Mouse (Mus musculus) frontal cortex, postnatal 10 days (tissue): ENCODE results near the gene Zfp775.
"Not testable (repeated sequence)": the region's sequence is repeated elsewhere in the genome, so short reads cannot be mapped to it uniquely, and the experiment has no call there.

Source experiments
- DNase-seq, 2 experiments: peaks; one replicate each; pipeline ENCODE4 v3.0.0; 2022; ENCODE audit warnings: low spot score in 2 of 2, mixed read lengths in 1 of 2

Gene Zfp775

GRCm38 (mm10) chr6:48591221-48591845, 10.5 kb upstream of the Zfp775 start:
- DNase-seq, result no peak

- no peak for DNase-seq
Observed at GRCm38 (mm10) chr6:48591871-48592270, 10.0 kb upstream of the Zfp775 start.

GRCm38 (mm10) chr6:48593158-48594042, 8.5 kb upstream of the Zfp775 start, which contains the start of the genes Repin1 and Gm44965:
Repin1 (plus strand) TSS chr6:48593883.
Gm44965 (plus strand) TSS chr6:48593941.
- DNase-seq, result peak; percentile 92 to 93

DNA sequence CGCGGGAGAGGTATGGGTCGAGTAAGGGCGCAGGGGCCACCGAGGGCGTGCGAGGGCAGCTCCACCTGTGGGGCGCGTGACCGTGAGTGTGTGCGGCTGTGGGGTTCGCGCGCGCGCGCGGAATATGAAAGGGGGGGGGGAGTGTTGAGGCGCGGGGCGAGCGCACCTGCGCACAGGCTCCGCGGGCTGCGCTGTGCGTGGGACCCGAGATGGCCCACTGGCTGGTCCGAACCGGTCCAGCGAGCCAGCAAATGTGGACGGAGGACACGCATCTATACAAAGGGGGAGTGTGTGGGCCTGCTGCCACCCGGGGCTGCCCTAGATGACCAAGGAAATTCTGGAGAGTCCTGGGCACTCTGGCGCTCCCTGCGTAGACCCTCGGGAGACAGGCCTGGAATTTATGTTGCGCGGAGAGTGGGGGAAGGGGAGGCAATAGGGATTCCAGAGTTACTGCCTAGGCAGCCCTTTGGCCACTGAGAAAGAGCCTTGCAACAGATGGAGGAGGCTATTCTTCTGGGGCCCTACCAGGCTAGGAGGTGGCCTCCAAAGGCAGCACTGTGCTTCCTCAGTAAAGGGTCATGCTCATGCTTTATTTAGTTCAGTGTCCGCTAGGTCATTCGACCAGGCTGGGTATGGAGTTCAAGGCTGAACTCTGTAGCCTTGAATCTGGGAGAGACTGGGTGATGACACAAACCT, 7.7 kb upstream of the Zfp775 start:
- peak; percentile 51 to 57 for DNase-seq

GRCm38 (mm10) chr6:48595278-48595677, 6.6 kb upstream of the Zfp775 start:
- DNase-seq, result no peak

GRCm38 (mm10) chr6:48596545-48597232, 5.2 kb upstream of the Zfp775 start:
- DNase-seq, result no peak

DNA sequence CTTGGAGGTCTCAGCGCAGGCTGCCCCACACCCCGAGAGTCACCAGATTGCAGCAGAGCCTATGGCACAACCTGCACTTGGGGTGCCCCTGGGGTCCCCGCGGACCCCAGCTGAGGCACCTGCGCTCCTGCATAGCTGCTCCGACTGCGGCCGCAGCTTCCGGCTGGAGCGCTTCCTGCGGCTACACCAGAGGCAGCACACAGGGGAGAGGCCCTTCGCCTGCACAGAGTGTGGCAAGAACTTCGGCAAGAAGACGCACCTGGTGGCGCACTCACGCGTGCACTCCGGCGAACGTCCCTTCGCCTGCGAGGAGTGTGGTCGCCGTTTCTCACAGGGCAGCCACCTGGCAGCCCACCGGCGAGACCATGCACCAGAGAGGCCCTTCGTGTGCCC, 4.6 kb upstream of the Zfp775 start:
- no peak for DNase-seq

- no peak for DNase-seq
Observed at GRCm38 (mm10) chr6:48600594-48600993, 1.3 kb upstream of the Zfp775 start.

- DNase-seq, result no peak
Observed at GRCm38 (mm10) chr6:48602080-48602741, 348 bp downstream of the Zfp775 start.

GRCm38 (mm10) chr6:48608124-48608523, 6.3 kb downstream of the Zfp775 start:
- DNase-seq, result no peak

- no peak for DNase-seq
Observed at GRCm38 (mm10) chr6:48609512-48609911, 7.6 kb downstream of the Zfp775 start.

GRCm38 (mm10) chr6:48610657-48611056, 8.8 kb downstream of the Zfp775 start:
- DNase-seq, result no peak

DNA sequence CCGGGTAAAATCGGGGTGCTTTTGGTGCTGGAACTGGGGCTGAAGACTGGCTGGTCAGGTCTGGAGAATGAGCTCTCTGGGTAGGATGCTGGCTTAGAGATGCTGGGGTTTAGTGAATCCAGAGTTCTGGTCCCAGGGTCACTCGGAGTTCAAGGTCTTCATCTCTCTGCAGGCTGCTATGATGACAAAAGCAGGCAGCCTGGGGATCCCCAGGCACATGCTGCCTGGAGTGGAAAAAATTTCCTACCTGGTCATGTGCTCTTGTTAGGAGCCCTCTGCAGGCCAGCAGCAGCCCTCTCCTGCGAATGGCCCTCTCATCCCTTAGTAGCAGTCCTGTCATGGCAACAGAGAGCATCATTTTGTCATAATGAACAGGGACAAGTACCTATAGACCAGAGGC, 11.6 kb downstream of the Zfp775 start:
- no peak for DNase-seq

DNA sequence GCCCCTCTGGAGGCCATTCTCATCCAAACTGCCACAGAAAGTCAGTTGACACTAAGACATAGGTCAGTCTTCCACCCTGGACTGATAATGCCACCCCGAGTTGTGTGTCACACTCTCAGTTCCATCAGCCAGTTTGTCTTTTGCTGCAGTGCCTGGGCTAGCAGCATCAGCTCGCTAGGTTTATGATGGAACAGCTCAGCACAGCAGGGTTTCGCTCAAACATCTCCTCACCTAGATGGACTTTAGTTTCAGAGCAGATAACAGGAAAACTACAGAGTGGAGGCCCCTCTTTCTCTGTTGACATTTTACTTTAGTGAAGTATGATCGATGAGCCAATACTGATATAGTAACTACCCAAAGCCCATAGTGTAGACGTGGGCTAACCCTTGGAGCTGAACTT, 12.9 kb downstream of the Zfp775 start:
- no peak for DNase-seq

DNA sequence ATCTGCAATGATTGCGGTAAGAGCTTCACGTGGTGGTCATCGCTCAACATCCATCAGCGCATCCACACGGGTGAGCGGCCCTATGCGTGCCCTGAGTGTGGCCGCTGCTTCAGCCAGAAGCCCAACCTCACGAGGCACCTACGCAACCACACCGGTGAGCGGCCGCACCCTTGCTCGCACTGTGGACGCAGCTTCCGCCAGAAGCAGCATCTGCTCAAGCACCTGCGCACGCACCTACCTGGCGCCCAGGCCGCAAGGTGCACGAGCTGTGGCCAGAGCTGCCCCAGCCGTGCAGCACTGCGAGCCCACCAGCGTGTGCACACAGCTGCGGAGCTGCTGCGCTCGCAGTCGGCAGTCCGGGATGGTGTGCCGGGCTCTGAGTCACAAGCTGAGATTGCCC, 18.2 kb downstream of the Zfp775 start:
- no peak for DNase-seq

DNA sequence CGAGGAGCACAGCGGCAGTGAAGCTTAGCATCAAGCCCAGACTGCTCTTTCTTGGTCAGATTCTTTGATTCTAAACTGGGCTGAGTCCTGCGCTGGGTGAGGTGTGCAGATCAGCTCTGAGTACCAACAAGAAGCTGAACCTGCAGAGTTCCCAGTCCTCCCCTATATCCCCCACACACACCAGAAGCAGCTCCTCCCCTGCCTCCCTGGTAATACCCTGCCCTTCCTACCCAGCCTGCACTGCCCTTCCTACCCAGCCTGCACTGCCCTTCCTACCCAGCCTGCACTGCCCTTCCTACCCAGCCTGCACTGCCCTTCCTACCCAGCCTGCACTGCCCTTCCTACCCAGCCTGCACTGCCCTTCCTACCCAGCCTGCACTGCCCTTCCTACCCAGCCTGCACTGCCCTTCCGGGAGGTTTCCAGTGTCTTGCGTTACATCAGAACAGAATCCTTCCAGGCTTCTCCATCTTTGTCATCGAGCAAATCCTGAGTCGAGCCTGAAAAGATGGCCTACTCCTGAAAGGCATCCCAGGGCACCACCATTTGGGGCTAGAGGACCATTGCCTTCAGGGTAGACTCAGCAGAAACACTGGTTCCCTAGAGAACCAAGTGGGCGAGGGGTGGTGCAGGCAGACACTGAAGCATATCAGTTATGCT, 20.5 kb downstream of the Zfp775 start:
- not testable (repeated sequence) for DNase-seq

DNA sequence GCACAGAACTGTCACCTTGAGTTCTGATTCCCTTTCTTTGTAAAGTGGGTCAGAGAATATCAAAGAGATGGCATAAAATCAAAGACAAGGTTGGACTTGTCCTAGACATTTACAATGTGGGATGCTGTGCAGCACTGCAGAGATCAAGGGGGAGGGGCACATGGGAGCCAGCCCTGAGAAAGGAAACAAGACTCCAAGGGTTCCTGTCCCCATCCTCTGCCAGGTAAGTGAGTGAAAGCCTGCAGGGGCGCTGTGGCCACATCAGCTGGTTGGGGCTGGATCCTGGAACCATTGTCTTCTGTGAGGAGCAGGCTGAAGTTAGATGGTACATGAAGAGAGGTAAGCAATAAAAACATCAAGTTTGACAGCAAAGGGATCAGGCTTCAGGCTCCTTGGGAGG, 21.6 kb downstream of the Zfp775 start:
- DNase-seq, result no peak

- DNase-seq, result no peak
Observed at GRCm38 (mm10) chr6:48626464-48626863, 24.6 kb downstream of the Zfp775 start, which contains the start of gene AI854703. AI854703 (plus strand) TSS chr6:48626764.

- peak in 1 of 2 experiments; percentile 60 for DNase-seq
Observed at GRCm38 (mm10) chr6:48626984-48627383, 25.1 kb downstream of the Zfp775 start.

DNA sequence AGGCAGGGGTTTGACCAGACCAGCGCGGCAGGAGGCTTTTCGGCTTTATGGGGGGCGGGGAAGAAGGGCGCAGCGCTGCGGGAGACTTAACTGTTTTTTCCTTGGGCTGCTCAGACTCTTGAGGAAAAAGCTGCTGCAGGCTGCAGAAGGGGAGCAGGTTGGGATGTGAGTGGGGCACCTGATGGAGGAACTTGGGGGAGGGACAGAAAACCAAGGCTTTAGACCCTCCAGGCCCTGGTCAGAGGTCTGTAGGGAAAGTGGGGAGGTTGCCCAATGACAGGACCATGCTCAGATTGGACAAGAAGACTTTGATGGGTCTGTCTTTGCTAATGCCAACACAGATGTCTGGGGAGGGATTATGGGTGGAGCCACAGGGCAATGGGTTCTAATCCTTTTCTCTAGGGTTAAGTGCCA, 25.7 kb downstream of the Zfp775 start:
- DNase-seq, result no peak

- DNase-seq, result no peak
Observed at GRCm38 (mm10) chr6:48628377-48628776, 26.5 kb downstream of the Zfp775 start.
